Mouse (Mus musculus): ENCODE results near the gene Nsg2. TPM values are rescaled to one million over a fixed set of nuclear protein-coding genes. Genes with fewer than 3 reads are reported as not detected.

Nsg2 gene
- polyA plus RNA-seq (2014; fragmentation: Illumina TruSeq; extraction: RNeasy Lipid Tissue Mini Kit (QIAGEN cat#74804); ENCODE audit: low read depth, low replicate concordance) = 0.55 TPM

DNA sequence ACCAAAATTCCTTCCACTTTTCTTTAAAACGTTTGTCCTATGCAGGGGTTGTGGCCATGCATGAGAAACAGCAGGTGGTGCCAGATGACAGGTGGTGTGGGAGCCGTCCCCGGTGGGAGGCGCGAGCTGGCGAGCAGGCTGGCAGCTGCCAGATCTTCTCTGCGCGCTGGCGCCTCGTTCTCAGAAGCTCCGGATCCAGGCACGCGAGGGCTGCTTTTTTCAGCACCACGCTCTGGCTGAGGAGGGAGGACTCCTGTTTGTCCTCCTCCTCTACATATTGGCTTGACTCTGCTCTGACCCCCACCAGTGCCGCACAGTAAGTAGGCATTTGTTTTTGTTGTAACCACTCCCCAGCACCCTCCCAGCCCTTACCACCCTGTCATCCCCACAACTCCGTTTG is at the start of gene Nsg2:
TSS of gene Nsg2 (plus strand) at position 183 of the 400 bp plus-strand sequence.

DNA sequence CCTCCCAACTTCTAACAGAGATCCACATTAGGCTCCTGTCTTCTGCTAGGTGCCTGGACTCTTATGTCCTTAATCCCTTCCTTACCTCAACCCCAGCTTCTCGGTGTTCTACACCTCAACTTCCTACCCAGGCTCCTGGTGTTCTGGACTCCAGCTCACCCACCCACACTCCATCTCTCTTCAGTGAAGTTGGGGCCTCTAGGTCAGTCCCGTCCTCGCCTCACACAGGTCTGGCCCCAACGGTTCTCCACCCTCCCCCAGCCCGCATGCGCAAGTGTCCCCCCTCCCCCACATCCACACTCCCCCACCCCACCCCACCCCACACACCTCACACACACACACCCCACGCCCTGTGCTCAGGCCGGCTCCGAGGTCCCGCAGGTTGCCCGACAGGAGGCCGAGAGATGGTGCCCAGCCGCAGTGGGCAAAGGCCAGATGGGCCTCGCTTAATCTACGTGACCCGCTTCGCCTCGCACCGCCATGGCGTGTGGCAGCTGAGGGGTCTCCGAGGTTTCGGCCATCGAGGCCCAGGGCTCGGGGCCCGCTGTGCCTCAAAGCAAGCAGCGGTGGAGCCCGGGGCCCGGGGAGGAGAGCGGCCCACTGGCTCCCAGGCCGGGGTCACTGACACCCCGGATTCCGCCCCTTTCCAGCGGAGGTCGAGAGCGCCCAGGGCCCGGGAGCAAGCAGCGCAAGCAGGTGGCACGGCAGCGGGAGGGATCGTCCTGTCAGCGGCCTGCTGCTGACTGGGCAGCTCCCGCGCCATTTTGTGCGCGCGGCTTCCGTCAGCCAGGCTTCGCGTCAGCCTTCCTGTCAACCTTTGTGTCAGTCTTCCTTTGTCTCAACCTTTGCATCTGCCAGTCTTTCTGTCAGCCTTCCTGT is 34.8 kb upstream of the Nsg2 start, which contains the start of gene 4930524B15Rik:
TSS of gene 4930524B15Rik (plus strand) at position 337 of the 879 bp plus-strand sequence.

Other genes starting within 250 kb of the Nsg2 start
- gene Cpeb4, start 128.3 kb upstream of the Nsg2 start, polyA plus RNA-seq (2014; fragmentation: Illumina TruSeq; extraction: RNeasy Lipid Tissue Mini Kit (QIAGEN cat#74804); ENCODE audit: low read depth, low replicate concordance) = 36.2 TPM
- gene 4930524B15Rik, start 34.9 kb upstream of the Nsg2 start, polyA plus RNA-seq (2014; fragmentation: Illumina TruSeq; extraction: RNeasy Lipid Tissue Mini Kit (QIAGEN cat#74804); ENCODE audit: low read depth, low replicate concordance) = not detected
- not detected for gene Il9r, start 199.8 kb downstream of the Nsg2 start, polyA plus RNA-seq (2014; fragmentation: Illumina TruSeq; extraction: RNeasy Lipid Tissue Mini Kit (QIAGEN cat#74804); ENCODE audit: low read depth, low replicate concordance)
- gene Snrnp25, start 205.0 kb downstream of the Nsg2 start, polyA plus RNA-seq (2014; fragmentation: Illumina TruSeq; extraction: RNeasy Lipid Tissue Mini Kit (QIAGEN cat#74804); ENCODE audit: low read depth, low replicate concordance) = 9.2 TPM
- gene Rhbdf1, start 221.8 kb downstream of the Nsg2 start, polyA plus RNA-seq (2014; fragmentation: Illumina TruSeq; extraction: RNeasy Lipid Tissue Mini Kit (QIAGEN cat#74804); ENCODE audit: low read depth, low replicate concordance) = 29.6 TPM
- 8.1 TPM for gene Mpg, start 226.0 kb downstream of the Nsg2 start, polyA plus RNA-seq (2014; fragmentation: Illumina TruSeq; extraction: RNeasy Lipid Tissue Mini Kit (QIAGEN cat#74804); ENCODE audit: low read depth, low replicate concordance)

All from heart, adult 10 weeks (tissue).